ENCODE assay signal across 15 mouse cellular contexts in the genomic region with DNA sequence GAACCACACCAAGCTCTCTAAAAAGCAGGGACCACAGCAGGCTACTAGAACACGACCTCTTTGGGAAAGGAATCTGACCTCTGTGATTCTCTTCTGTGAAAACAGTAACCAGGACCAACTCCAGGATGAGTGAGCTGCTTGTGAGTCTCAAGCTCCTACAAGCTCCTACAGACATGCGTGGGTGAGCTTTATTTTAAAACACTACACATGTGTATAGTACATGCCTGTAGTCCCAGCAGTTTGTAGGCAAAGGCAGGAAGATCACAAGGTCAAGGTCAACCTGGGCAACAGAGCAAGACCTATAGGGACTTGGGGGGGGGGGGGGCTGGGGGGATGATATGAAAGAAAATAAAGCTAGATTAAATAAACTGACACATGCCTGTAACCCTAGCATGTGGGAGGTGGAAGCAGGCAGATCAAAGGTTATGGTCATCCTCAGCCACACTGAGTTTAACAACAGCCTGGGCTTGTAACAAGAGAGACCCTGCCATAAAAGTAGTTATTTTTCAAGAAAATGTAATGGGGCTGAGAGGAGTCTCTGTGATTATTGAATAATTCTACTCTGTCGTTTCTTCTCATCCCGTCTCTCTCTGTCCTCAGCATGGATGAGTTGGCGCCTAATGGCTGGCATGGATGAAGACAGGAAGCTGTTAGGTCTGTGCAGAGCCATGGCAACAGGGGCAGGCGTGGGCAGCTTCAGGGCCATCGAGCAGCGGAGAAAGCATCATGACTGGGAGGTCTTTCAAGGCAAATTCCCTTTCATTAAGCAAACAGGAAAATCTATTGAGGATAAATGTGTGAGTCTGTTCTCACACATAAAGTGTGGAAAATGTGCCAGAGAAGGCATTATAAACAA.
DNase-seq lines count a peak whose midpoint lies in the region; ATAC-seq and TF ChIP-seq lines count a peak whose summit lies in the region.
"Had no signal": no experiment of that assay in that cellular context is flagged by ENCODE, and none has a peak within 500 bp of the region (broad histone marks: within the 10 kb centered on the region; RNA-seq: fewer than 3 reads in every experiment).

No protein-coding gene starts in this region.

- no peak overlapping the region for H3K4me2 ChIP-seq in hindbrain, embryonic 15.5 days
- H3K4me2 ChIP-seq in hindbrain, embryonic 14.5 days (replicated peaks) = no peak overlapping the region
- no peak overlapping the region for H3K4me2 ChIP-seq in midbrain, postnatal 0 days (ENCODE audit: low read depth, low read length, poor library complexity, severe bottlenecking)
- H3K4me2 ChIP-seq: embryonic facial prominence, embryonic 12.5 days; limb, embryonic 15.5 days had no signal

- H3K4me1 ChIP-seq in hindbrain, embryonic 15.5 days (replicated peaks) = no peaks in the 10 kb centered on the region; the same call in 1 of the 2 replicates
- H3K4me1 ChIP-seq in hindbrain, embryonic 14.5 days (replicated peaks; ENCODE audit: control insufficient read depth, insufficient read depth, low read length) = no peaks in the 10 kb centered on the region
- H3K4me1 ChIP-seq in midbrain, postnatal 0 days (ENCODE audit: insufficient read depth, low read length) = no peaks in the 10 kb centered on the region
- peaks cover 13% of the 10 kb centered on the region for H3K4me1 ChIP-seq in embryonic facial prominence, embryonic 10.5 days
- H3K4me1 ChIP-seq: heart, embryonic 10.5 days had no signal

- no peak for TF ChIP-seq CTCF in brain, embryonic 14.5 days (IDR thresholded peaks at IDR 0.05; ENCODE audit: borderline replicate concordance, extremely low read depth, insufficient read depth, insufficient read length)
- TF ChIP-seq CTCF in midbrain, postnatal 0 days (IDR thresholded peaks at IDR 0.05) = no peak

- WGBS in hindbrain, embryonic 15.5 days = 47% methylated on average over 8 of the region's 8 CpGs
- 58% methylated on average over 8 of the region's 8 CpGs for WGBS in hindbrain, embryonic 14.5 days
- 66% methylated on average over 8 of the region's 8 CpGs for WGBS in midbrain, postnatal 0 days
- 81% methylated on average over 8 of the region's 8 CpGs for WGBS in embryonic facial prominence, embryonic 10.5 days

- H3K9ac ChIP-seq in hindbrain, embryonic 15.5 days = no peak overlapping the region
- H3K9ac ChIP-seq in hindbrain, embryonic 14.5 days = no peak overlapping the region
- H3K9ac ChIP-seq in midbrain, postnatal 0 days (replicated peaks; ENCODE audit: low read length, poor library complexity, severe bottlenecking) = no peak overlapping the region
- H3K9ac ChIP-seq: embryonic facial prominence, embryonic 12.5 days; limb, embryonic 15.5 days had no signal

- ATAC-seq in hindbrain, embryonic 15.5 days (ENCODE audit: low FRiP score, low read depth) = peak; percentile 59; the same call in 1 of the 2 replicates
- no peak; the same call in 1 of the 2 replicates for ATAC-seq in hindbrain, embryonic 14.5 days (ENCODE audit: low FRiP score)
- no peak for ATAC-seq in midbrain, postnatal 0 days (ENCODE audit: low FRiP score)

- no peak overlapping the region for H3K4me3 ChIP-seq in hindbrain, embryonic 15.5 days
- no peak overlapping the region for H3K4me3 ChIP-seq in hindbrain, embryonic 14.5 days (replicated peaks; ENCODE audit: low read length)
- no peak overlapping the region for H3K4me3 ChIP-seq in midbrain, postnatal 0 days (ENCODE audit: low read depth, low read length)
- no peak overlapping the region for H3K4me3 ChIP-seq in embryonic facial prominence, embryonic 10.5 days
- H3K4me3 ChIP-seq: embryonic facial prominence, embryonic 12.5 days; heart, embryonic 10.5 days; limb, embryonic 15.5 days had no signal

- no peaks in the 10 kb centered on the region for H3K36me3 ChIP-seq in hindbrain, embryonic 15.5 days
- H3K36me3 ChIP-seq in hindbrain, embryonic 14.5 days (replicated peaks; ENCODE audit: control insufficient read depth, insufficient read depth) = no peaks in the 10 kb centered on the region
- no peaks in the 10 kb centered on the region for H3K36me3 ChIP-seq in midbrain, postnatal 0 days (ENCODE audit: insufficient read depth, low read length)
- H3K36me3 ChIP-seq in embryonic facial prominence, embryonic 10.5 days (replicated peaks) = no peaks in the 10 kb centered on the region
- H3K36me3 ChIP-seq: embryonic facial prominence, embryonic 12.5 days; heart, embryonic 10.5 days; limb, embryonic 15.5 days had no signal

- H3K9me3 ChIP-seq in hindbrain, embryonic 15.5 days = no peaks in the 10 kb centered on the region
- no peaks in the 10 kb centered on the region for H3K9me3 ChIP-seq in hindbrain, embryonic 14.5 days (ENCODE audit: control insufficient read depth, low read length)
- H3K9me3 ChIP-seq in midbrain, postnatal 0 days (ENCODE audit: low read length) = no peaks in the 10 kb centered on the region
- H3K9me3 ChIP-seq in embryonic facial prominence, embryonic 10.5 days = no peaks in the 10 kb centered on the region
- H3K9me3 ChIP-seq: embryonic facial prominence, embryonic 12.5 days; heart, embryonic 10.5 days; limb, embryonic 15.5 days had no signal

- intact Hi-C loops in left cerebral cortex, postnatal 4 days (cut with DNase I) = no loop called here

- no peak overlapping the region for H3K27ac ChIP-seq in hindbrain, embryonic 15.5 days (replicated peaks)
- no peak overlapping the region for H3K27ac ChIP-seq in hindbrain, embryonic 14.5 days
- no peak overlapping the region for H3K27ac ChIP-seq in midbrain, postnatal 0 days (ENCODE audit: low read depth, low read length)
- H3K27ac ChIP-seq in embryonic facial prominence, embryonic 10.5 days (replicated peaks) = no peak overlapping the region
- H3K27ac ChIP-seq: embryonic facial prominence, embryonic 12.5 days; heart, embryonic 10.5 days; limb, embryonic 15.5 days had no signal

- H3K27me3 ChIP-seq in hindbrain, embryonic 15.5 days = no peaks in the 10 kb centered on the region
- no peaks in the 10 kb centered on the region for H3K27me3 ChIP-seq in hindbrain, embryonic 14.5 days (ENCODE audit: control insufficient read depth, insufficient read depth, low read length)
- no peaks in the 10 kb centered on the region for H3K27me3 ChIP-seq in midbrain, postnatal 0 days (ENCODE audit: insufficient read depth, low read length)
- H3K27me3 ChIP-seq in embryonic facial prominence, embryonic 10.5 days (replicated peaks; ENCODE audit: low read depth, poor library complexity, severe bottlenecking) = no peaks in the 10 kb centered on the region
- H3K27me3 ChIP-seq: embryonic facial prominence, embryonic 12.5 days; limb, embryonic 15.5 days had no signal

- no peak for DNase-seq in hindbrain, embryonic 14.5 days (ENCODE audit: low spot score)
- DNase-seq in left cerebral cortex, postnatal 4 days = peak; percentile 58
- DNase-seq in left cerebral cortex, adult 9 months (ENCODE audit: low spot score in 2 of 2) = no peak
- peak; percentile 56 for DNase-seq in brain, embryonic 14.5 days (ENCODE audit: low read depth)
- DNase-seq in midbrain, postnatal 0 days (ENCODE audit: low spot score) = peak; percentile 63
- no peak for DNase-seq in embryonic facial prominence, embryonic 10.5 days (ENCODE audit: low spot score)
- DNase-seq: cerebellum, adult 11 months; gastrocnemius, postnatal 36 days; heart, postnatal 14 days; lung, postnatal 10 days; right cerebral cortex, postnatal 14 days had no signal

- no peak for TF ChIP-seq POLR2A in brain, embryonic 14.5 days (IDR thresholded peaks at IDR 0.05; ENCODE audit: borderline replicate concordance, extremely low read depth, insufficient read depth, insufficient read length, poor library complexity, severe bottlenecking)

Comparison
In these comparisons a context has a peak if more than half of its experiments do, and no peak if none do; other contexts are left out.
1. DNase-seq: peak in left cerebral cortex, postnatal 4 days (single experiment), brain, embryonic 14.5 days (single experiment) and midbrain, postnatal 0 days (single experiment); none in hindbrain, embryonic 14.5 days (single experiment), left cerebral cortex, adult 9 months (0 of 2) and embryonic facial prominence, embryonic 10.5 days (single experiment).